Mouse (Mus musculus): ENCODE measurements around the gene Vwa3b. TPM values are rescaled to one million over a fixed set of nuclear protein-coding genes. Genes with fewer than 3 reads are reported as not detected.

The Vwa3b gene
- 0.01 TPM in 1 of 2 replicates, not detected in the other for polyA plus RNA-seq (2012; rRNA removed)

DNA sequence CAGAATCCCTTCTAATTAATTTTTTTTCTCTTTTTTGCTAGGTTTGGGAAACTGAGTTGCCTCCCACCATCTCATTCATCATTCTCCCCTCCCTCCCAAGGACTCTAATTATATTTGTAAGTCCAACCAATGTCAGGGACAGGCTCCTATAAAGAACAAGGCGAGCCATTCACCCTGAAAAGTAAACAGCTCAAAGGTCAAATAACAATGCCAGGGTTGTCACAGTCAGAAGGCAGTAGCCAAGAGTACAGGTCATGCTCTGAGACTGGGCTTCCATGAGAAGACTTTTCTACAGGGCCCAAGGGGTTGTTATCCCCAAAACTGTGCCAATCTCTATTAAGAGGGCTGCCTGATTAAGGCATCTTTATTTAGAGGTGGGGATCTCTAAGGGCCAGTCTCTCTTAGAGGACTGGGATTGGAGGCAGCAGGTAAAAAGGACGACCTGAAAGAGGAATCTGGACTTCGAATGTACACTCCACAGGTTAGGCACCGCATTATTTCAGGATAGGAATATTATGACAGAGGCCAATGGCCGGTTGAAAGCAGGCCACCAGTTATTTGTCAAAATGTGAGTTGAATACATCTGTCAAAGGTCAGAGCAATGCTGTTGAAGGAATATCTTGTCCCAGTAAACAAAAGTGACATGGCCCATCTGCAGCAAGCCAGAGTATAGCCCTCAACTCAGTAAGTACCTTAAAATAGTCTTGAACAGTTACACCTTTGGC lies at the start of gene Vwa3b:
Gene Vwa3b (plus strand): TSS at position 635 of the 725 bp plus-strand sequence.

GRCm38 (mm10) chr1:37214144-37214543 lies 187.7 kb downstream of the Vwa3b start, which contains the start of gene Cnga3:
TSS of gene Cnga3 (plus strand) at chr1:37214434.

Other genes starting within 250 kb of the Vwa3b start
- 14.1 and 16.6 TPM in 2 replicates for gene Tmem131, start 82.9 kb upstream of the Vwa3b start, polyA plus RNA-seq (2012; rRNA removed)
- gene Cnga3, start 187.8 kb downstream of the Vwa3b start, polyA plus RNA-seq (2012; rRNA removed), result not detected in 2 replicates

All from liver, embryonic 14 days (tissue).